Mouse (Mus musculus): Measurements from ENCODE around the gene Fkrp. TPM values are rescaled to one million over a fixed set of nuclear protein-coding genes. Genes with fewer than 3 reads are reported as not detected.

Fkrp gene
- polyA plus RNA-seq, 1 experiment from 2014 or later = 45.3 TPM

DNA sequence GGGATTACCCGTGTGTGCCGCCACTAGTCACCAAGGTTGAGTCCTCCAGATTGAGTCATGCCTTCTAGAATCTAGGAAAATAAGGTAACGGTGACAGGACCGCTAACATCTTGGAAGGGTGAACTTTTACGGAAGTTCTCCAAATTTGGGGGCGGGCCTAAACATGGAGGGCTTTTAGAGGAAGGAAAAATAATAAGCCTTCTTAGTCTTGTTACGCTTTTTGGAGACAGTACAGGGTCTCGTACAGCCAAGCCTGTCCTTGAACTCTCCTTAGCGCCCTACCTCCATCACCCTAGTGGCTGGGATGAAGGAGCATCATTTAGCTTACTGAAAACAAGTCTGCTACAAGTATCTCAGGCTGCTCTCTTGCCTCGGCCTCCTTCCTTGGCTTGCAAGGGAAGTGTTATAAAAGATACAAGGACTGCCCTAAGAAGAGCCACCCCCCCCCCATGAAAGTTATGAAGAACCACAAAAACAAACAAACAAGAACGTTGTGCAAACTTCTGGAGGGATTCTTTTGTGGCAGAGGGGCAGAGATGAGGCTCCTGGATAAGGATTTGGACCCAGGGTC lies 33.9 kb downstream of the Fkrp start:
- Histone ChIP-seq H3K4me3 (peak overlapping the region; percentile 55), H3K9me3 (no peaks in the 10 kb centered on the region), H3K36me3 (no peaks in the 10 kb centered on the region), H3K4me1 (replicated peaks) (peaks cover 40% of the 10 kb centered on the region), H3K27ac (no peak overlapping the region), H3K27me3 (peaks cover 24% of the 10 kb centered on the region), H3K4me2 (peak overlapping the region; percentile 99), H3K9ac (peak overlapping the region; percentile 75)
- no peak for ATAC-seq (ENCODE audit: low FRiP score)
- 4% methylated on average over 11 of the region's 11 CpGs for WGBS

DNA sequence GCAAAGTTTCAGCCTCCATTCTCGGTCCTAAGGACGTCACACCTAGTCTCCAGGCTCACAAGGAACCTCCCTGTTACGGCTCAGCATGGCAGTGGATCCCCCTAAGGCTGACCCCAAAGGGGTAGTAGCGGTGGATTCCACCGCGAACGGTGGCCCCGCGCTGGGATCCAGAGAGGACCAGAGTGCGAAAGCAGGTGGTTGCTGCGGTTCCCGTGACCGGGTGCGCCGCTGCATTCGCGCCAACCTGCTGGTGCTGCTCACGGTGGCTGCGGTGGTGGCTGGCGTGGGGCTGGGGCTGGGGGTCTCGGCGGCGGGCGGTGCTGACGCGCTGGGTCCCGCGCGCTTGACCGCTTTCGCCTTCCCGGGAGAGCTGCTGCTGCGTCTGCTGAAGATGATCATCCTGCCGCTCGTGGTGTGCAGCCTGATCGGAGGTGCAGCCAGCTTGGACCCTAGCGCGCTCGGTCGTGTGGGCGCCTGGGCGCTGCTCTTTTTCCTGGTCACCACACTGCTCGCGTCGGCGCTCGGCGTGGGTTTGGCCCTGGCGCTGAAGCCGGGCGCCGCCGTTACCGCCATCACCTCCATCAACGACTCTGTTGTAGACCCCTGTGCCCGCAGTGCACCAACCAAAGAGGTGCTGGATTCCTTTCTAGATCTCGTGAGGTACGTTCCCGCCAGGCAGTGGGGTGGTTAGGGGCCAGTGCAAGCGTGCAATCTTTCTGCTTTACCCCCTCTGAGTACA lies 34.5 kb downstream of the Fkrp start:
- Histone ChIP-seq H3K36me3 (no peaks in the 10 kb centered on the region), H3K4me3 (peak overlapping the region; percentile 55), H3K27ac (no peak overlapping the region), H3K9ac (peak overlapping the region; percentile 75), H3K9me3 (no peaks in the 10 kb centered on the region), H3K27me3 (peaks cover 24% of the 10 kb centered on the region), H3K4me2 (peak overlapping the region; percentile 99), H3K4me1 (replicated peaks) (peaks cover 40% of the 10 kb centered on the region)
- ATAC-seq (ENCODE audit: low FRiP score) = peak; percentile 29
- under 1% methylated on average over 60 of the region's 60 CpGs for WGBS

DNA sequence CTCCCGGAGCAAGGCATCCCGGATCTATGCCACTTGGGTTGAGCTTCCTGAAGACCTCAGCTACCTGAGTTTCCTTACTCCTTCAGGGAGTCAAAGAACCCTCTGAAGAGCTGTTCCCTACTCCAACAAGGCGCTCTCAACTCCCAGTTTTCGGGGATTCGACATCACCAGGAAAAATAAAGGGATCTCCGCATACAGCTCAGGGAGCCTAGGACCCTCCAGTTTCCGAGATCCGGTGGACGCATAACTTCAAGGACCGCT lies 35.0 kb downstream of the Fkrp start:
- no peaks in the 10 kb centered on the region for H3K9me3 ChIP-seq
- H3K4me2 ChIP-seq = peak overlapping the region; percentile 99
- peak; percentile 7 for ATAC-seq (ENCODE audit: low FRiP score)
- WGBS = under 1% methylated on average over 10 of the region's 10 CpGs
- peaks cover 40% of the 10 kb centered on the region for H3K4me1 ChIP-seq (replicated peaks)
- H3K27ac ChIP-seq = no peak overlapping the region
- peak overlapping the region; percentile 75 for H3K9ac ChIP-seq
- peak overlapping the region; percentile 55 for H3K4me3 ChIP-seq
- H3K36me3 ChIP-seq = no peaks in the 10 kb centered on the region
- H3K27me3 ChIP-seq = peaks cover 24% of the 10 kb centered on the region

DNA sequence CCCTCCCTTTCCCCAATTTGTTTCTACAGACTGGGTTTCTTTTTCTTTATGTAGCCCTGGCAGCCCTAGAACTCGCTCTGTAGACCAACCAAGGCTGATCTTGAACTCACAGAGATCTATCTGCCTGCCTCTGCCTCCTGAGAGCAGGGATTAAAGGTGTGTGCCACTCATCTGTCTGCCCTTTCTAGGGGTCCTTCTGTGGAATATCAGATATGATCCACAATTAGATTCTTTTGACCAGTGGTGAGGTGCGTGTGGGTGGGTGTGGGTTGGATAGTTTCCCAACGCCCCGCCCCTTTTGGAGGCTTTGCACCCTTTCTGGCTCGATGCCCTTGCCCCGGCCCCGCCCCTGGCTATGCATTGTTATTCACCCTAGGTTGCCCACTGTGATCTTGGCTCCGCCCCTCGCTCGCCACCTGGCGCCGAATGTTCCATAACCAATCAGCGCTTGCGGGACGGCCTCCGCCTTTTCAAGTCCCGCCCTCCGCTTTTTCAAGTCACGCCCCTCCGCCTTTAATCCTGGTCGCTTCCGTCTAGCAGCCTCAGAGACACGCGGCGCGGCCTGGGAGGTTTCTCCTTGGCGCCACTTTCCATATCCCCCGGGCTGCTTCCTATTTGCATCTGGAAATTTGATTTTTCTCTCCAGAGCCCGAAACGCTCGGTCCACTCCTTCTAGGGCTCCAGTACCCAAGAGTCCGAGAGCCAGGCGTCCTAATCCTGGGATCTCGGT lies 35.5 kb downstream of the Fkrp start, which contains the start of gene Slc1a5:
Gene Slc1a5 (plus strand): TSS at position 516 of the 730 bp plus-strand sequence.
- Histone ChIP-seq H3K4me3 (peak within 1 kb of the TSS; percentile 55), H3K27me3 (peaks cover 24% of the 10 kb centered on the region), H3K27ac (no peak within 1 kb of the TSS), H3K9ac (peak within 1 kb of the TSS; percentile 75), H3K4me2 (peak within 1 kb of the TSS; percentile 99), H3K36me3 (no peaks in the 10 kb centered on the region), H3K4me1 (replicated peaks) (peaks cover 40% of the 10 kb centered on the region), H3K9me3 (no peaks in the 10 kb centered on the region)
- WGBS = 3% methylated on average over 34 of the region's 34 CpGs
- ATAC-seq (ENCODE audit: low FRiP score) = peak; percentile 83

DNA sequence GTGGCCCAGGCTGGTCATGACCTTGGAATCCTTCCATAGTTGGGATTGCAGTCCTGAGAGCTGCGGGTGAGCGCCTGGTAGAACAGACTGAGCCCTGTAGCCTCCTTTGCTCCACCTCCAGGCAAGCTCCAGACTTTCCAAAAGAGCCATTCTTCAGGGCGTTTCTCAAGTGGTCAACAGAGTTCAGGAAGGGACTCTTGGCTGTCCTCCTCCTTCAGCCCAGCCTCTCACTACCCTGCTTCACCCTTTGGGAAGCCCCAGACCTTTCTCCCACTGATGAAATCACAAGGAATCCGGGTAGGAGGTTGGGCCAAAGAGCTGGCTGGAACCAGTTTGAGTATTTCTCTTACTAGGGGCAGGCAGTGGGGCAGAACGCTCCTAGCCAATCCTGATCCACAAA lies 36.5 kb downstream of the Fkrp start:
- no peak overlapping the region for H3K9ac ChIP-seq
- ATAC-seq (ENCODE audit: low FRiP score) = no peak
- 73% methylated on average over 5 of the region's 5 CpGs for WGBS
- H3K4me1 ChIP-seq (replicated peaks) = peaks cover 40% of the 10 kb centered on the region
- H3K4me2 ChIP-seq = no peak overlapping the region
- H3K4me3 ChIP-seq = no peak overlapping the region
- H3K9me3 ChIP-seq = no peaks in the 10 kb centered on the region
- peaks cover 24% of the 10 kb centered on the region for H3K27me3 ChIP-seq
- H3K36me3 ChIP-seq = no peaks in the 10 kb centered on the region
- H3K27ac ChIP-seq = no peak overlapping the region

DNA sequence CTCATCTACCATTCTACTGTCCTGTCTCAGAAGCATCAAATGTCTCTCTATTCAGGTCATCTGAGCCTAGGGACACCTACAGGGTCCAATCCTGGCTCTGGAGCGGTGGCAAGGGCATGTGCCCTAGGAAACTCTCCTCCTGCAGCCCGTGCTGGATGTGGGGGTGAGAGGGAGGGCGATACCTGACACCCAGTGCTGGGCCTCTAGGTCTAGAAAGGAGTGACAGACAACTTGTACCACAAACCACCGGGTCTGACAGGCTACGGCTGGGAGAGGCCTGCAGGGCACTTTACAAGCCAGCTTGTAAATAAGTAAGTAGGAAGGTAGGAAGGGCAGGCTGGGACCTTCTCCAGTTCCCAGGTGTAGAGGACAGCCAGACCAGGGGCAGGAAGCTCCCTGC lies 40.6 kb downstream of the Fkrp start:
- Histone ChIP-seq H3K27me3 (no peaks in the 10 kb centered on the region), H3K36me3 (no peaks in the 10 kb centered on the region), H3K27ac (no peak overlapping the region), H3K9me3 (0 out of 2 replicates have a peak, but pooled peaks cover 5% of the 10 kb centered on the region), H3K4me3 (no peak overlapping the region), H3K9ac (no peak overlapping the region), H3K4me2 (no peak overlapping the region), H3K4me1 (replicated peaks) (peaks cover 3% of the 10 kb centered on the region; the same call in 1 of the 2 replicates)
- ATAC-seq (ENCODE audit: low FRiP score) = no peak
- 62% methylated on average over 5 of the region's 5 CpGs for WGBS

DNA sequence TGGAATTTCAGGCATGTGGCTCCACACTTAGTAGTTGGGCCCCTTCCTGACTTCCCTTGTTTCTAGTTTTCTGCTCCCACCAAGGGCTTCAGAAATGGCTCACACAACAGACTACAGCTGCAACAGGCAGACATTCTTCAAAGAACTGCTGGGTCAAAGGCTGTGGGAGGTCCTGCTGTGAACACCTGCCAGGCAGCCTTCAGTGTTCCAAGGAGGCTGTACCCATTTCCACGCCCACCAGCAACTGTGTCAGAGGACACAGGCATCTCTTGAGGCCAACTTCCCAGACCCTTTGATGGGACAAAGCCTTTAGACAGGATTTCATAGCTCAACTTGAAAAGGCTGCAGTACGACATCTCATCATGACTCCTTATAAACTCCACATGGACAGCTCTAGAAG lies 50.1 kb downstream of the Fkrp start:
- H3K4me3 ChIP-seq = no peak overlapping the region
- H3K4me2 ChIP-seq = no peak overlapping the region
- 17% methylated on average over 2 of the region's 2 CpGs for WGBS
- no peaks in the 10 kb centered on the region for H3K36me3 ChIP-seq
- 0 out of 2 replicates have a peak, but pooled peaks cover 3% of the 10 kb centered on the region for H3K4me1 ChIP-seq (replicated peaks)
- H3K9me3 ChIP-seq = no peaks in the 10 kb centered on the region
- 0 out of 2 replicates have a peak, but pooled peaks cover 3% of the 10 kb centered on the region for H3K27me3 ChIP-seq
- H3K9ac ChIP-seq = no peak overlapping the region
- no peak overlapping the region for H3K27ac ChIP-seq
- ATAC-seq (ENCODE audit: low FRiP score) = no peak

DNA sequence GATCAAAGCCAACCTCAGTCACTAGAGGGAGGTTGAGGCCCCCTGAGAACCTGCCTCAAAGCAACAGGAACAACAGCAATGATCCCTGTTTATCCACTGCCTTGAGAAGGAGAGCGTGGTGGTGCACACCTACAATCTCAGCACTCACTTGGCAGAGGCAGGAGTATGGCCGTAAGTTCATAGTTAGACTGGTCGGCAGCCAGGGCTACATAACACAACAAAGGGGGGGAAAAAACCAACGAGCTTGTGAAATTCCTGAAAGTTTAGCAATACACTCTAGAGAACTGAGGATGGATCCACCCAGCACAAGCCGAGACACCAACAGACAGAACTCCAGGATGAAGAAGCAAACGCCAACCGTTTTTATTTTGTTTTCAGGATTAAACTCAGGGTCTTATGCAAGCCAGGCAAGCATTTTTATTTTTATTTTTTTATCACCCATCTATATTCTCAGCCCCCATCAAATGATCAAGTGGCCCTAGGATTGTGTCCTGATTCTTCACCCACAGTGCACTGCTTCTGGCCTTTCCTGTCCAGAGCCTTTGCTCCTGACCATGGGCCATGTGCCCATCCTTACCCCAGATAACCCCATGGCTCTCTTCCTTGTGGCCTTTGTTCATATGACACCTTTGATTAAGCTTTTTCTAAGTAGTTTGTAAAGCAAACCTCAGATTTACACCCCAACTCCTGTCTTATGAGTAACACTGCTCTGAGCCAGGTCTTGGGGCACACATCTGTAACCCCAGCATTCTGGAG lies 52.9 kb downstream of the Fkrp start:
- WGBS = 92% methylated on average over 7 of the region's 7 CpGs

DNA sequence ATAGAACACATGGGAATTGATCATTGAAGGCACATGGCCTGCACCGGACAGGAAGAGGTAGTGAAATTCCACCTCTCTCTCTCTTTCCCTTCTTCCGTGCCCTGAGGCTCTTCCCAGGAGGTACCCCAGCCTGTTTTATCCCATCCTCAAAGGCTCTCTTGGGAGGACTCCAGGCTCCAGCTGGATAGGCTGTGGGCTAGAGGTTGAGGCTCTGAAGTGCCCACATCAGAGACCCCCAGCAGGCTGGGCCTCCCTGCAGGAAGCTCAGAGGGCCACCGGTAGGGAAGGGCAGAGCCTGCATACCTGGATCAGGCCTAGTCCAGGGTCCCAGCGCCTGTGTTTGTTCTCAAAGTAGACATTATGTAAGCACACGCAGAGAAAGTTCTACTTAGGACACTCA lies 54.9 kb downstream of the Fkrp start:
- Histone ChIP-seq H3K9ac (no peak overlapping the region), H3K4me2 (no peak overlapping the region), H3K27me3 (0 out of 2 replicates have a peak, but pooled peaks cover 3% of the 10 kb centered on the region), H3K4me1 (replicated peaks) (0 out of 2 replicates have a peak, but pooled peaks cover 3% of the 10 kb centered on the region), H3K4me3 (no peak overlapping the region), H3K36me3 (no peaks in the 10 kb centered on the region), H3K27ac (no peak overlapping the region), H3K9me3 (no peaks in the 10 kb centered on the region)
- 49% methylated on average over 5 of the region's 5 CpGs for WGBS
- no peak for ATAC-seq (ENCODE audit: low FRiP score)

More for the DNA sequence above, 52.9 kb downstream of the Fkrp start:
- no peak for ATAC-seq (ENCODE audit: low FRiP score)
- H3K9ac ChIP-seq = no peak overlapping the region
- no peaks in the 10 kb centered on the region for H3K9me3 ChIP-seq
- no peaks in the 10 kb centered on the region for H3K36me3 ChIP-seq
- no peak overlapping the region for H3K4me2 ChIP-seq
- 0 out of 2 replicates have a peak, but pooled peaks cover 3% of the 10 kb centered on the region for H3K27me3 ChIP-seq
- 0 out of 2 replicates have a peak, but pooled peaks cover 3% of the 10 kb centered on the region for H3K4me1 ChIP-seq (replicated peaks)
- no peak overlapping the region for H3K4me3 ChIP-seq
- H3K27ac ChIP-seq = no peak overlapping the region

DNA sequence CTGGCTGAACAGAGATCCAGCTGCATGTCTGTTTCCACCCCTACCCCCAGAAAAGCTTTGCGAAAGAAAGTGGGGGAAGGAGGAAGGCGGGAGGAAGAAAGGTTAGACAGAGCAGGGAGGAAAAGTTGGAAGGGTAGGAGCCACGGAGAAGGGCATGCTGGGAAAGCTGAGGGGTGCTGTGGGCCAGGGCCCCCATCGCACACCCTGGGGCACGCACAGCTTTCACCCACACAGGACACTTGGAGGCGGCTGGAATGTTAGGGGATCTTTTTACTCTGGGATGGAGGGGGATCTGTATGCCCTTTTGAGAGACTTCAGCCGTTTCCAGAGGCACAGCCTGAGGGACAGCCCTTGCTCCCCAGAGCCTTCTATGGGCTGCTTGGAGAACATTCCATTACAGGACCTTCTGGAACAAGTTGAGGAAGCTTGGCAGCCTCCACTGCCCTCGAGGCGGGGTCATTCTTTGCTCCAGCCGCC lies 55.5 kb downstream of the Fkrp start:
- Histone ChIP-seq H3K36me3 (no peaks in the 10 kb centered on the region), H3K4me1 (replicated peaks) (0 out of 2 replicates have a peak, but pooled peaks cover 3% of the 10 kb centered on the region), H3K27ac (no peak overlapping the region), H3K27me3 (0 out of 2 replicates have a peak, but pooled peaks cover 3% of the 10 kb centered on the region), H3K4me2 (no peak overlapping the region), H3K9me3 (no peaks in the 10 kb centered on the region), H3K4me3 (no peak overlapping the region), H3K9ac (no peak overlapping the region)
- WGBS = 59% methylated on average over 10 of the region's 10 CpGs
- no peak for ATAC-seq (ENCODE audit: low FRiP score)

DNA sequence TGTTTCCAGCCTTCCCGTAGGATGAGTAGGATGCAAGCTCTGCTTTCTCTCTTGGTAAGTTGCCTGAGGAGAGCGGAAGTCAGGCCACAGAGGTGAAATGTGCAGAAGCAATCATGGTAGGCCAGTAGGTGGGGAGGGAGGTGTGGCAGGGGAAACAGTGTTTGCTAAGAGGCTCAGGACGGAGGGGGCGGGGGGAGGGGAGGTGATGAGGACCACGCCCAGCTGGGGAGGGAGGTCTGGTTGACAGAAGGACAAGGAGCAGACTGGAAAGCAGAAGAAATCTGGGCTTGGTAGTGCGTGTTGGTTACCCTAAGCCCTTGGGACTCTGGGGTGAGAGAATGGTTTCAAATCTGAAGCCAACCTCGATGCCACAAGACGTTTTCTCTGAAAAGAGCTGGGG lies 56.2 kb downstream of the Fkrp start:
- Histone ChIP-seq H3K27me3 (0 out of 2 replicates have a peak, but pooled peaks cover 3% of the 10 kb centered on the region), H3K4me1 (replicated peaks) (0 out of 2 replicates have a peak, but pooled peaks cover 3% of the 10 kb centered on the region), H3K4me3 (no peak overlapping the region), H3K9ac (no peak overlapping the region), H3K36me3 (no peaks in the 10 kb centered on the region), H3K9me3 (no peaks in the 10 kb centered on the region), H3K4me2 (no peak overlapping the region), H3K27ac (no peak overlapping the region)
- ATAC-seq (ENCODE audit: low FRiP score) = no peak
- WGBS = 30% methylated on average over 8 of the region's 8 CpGs

All from hindbrain, embryonic 13.5 days (tissue).